Mouse (Mus musculus) urinary bladder, postnatal 4 days (tissue): Measurements from ENCODE around the gene Lrrc42.

ENCODE experiments used
- DNase-seq, 2 experiments: peaks; one replicate each; pipeline ENCODE4 v3.0.0; 2021 to 2022; ENCODE audit warnings: low spot score in 2 of 2

Gene Lrrc42

DNA sequence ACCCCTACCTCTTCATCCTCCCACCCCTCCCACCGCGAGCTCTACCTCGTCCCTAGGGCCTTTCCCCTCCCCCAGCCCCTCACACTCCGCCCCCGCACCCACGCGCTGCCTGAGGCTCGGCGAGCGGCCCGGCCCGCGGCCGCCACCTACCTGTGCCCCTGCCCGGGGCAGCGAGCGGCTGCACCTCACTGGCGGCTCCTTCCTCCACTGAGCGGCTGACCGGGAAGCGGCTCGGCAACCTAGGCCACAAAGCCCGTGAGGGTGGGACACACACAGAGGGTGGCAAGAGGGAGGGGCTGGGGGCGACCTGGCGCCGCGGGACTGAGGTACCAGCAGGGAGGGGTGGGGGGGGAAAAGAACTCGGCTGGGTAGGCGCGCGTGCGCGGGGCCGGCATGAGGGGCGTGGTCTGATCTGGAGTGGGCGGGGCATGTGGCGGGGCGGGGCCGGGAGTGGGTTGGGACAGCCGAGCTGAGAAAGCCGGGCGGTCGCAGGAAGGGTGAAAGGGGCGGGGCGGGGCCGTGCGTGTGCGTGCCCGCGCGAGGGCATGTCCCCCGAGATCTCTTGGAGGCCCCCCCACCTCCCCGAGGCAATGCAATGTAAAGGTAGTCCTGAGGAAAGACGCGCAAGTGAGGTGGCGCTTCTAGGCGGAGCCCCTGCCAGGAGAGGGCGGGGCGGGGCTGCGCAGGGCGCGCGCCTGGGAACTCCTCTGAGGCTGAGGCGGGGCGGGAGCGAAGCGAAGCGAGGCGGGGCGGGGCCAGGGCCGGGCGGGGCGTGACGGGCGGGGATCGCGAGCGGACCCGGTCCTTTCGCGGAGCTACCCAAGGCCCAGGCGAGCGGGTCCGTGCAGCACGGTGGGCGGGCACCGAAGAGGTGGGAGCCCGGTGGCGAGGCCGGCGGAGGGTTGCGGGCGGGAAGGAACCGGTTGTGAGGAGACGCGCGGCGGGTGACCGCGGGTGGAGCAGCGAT, at the start of gene Lrrc42, which contains the start of gene Hspb11:
TSS of gene Lrrc42 (minus strand) at position 408 of the 967 bp plus-strand sequence.
TSS of gene Hspb11 (plus strand) at position 469 of the 967 bp plus-strand sequence.
- DNase-seq, result peak; percentile 94 to 97

DNA sequence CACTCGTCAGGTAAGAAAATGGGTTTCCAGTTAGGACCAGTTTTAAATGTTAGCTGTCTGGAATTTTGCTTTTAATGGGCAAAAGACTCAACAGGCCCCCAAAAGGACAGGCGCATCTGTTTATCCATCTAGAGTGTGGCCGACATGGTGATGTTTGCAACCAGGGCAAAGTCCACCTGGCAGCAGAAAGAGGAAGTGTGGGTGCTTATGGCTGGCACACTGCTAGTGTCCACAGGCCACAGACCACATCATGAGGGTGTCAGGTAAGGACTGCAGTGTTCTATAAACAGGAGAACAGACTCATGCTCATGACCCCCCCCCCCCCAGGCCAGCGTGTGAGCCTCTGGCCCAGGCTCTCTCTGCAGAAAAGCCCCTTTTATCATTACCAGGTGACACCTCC, 49.5 kb upstream of the Lrrc42 start:
- no peak for DNase-seq

DNA sequence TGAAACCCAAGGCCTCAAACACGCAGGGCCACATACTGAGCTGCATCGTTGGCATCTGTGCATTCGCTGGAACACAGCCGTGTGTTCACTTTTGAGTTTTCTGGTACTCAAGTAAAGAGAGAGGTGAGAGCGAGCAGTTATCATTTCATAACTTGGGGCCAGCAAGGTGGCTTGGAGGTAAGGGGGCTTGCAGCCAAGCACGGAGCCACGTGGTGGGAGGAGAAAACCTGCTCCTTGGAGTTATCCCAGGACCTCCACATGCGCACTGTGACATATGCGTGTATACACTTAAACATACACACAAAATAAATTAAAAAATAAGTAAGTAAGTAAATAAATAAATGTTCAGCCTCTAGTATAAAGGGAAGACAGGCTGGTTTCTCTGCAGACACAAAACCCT, 48.9 kb upstream of the Lrrc42 start:
- DNase-seq, result no peak

DNA sequence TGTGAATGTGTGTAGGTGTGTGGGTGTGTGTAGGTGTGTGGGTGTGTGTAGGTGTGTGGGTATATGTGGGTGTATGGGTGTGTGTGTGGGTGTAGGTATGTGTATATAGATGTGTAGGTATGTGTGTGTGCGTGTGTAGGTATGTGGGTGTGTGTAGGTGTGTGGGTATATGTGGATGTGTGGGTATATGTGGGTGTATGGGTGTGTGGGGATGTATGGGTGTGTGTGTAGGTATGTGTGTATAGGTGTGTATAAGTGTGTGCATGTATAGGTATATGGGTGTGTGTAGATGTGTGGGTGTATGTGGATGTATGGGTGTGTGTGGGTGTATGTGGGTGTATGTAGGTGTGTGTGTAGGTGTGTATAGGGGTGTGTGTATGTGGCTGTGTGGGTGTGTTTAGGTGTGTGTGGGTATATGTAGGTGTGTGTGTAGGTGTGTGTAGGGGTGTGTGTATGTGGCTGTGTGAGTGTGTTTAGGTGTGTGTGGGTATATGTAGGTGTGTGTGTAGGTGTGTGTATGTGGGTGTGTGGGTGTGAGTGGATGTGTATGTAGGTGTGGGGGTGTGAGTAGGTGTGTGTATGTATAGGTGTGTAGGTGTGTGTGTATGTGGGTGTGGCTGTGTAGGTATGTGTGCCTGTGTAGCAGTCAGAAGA, 47.7 kb upstream of the Lrrc42 start:
- no peak for DNase-seq

DNA sequence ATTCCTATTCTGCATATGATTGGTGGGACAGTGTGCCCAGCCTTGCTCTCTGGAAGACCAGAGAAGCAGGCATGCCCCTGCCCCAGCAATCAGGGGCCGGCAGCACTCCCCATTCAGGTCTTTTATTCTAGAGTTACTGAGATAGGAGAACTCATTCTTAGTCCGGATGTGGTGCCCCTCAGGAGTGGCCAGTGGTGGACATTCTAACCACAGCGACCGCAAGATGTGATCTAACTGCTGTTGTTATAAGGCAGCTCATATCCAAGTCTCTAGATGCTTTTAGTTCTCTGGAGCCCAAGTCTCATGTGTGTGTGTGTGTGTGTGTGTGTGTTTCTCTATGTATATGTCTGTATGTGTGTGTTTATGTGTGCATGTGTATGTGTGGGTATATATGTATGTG, 47.0 kb upstream of the Lrrc42 start:
- no peak for DNase-seq

DNA sequence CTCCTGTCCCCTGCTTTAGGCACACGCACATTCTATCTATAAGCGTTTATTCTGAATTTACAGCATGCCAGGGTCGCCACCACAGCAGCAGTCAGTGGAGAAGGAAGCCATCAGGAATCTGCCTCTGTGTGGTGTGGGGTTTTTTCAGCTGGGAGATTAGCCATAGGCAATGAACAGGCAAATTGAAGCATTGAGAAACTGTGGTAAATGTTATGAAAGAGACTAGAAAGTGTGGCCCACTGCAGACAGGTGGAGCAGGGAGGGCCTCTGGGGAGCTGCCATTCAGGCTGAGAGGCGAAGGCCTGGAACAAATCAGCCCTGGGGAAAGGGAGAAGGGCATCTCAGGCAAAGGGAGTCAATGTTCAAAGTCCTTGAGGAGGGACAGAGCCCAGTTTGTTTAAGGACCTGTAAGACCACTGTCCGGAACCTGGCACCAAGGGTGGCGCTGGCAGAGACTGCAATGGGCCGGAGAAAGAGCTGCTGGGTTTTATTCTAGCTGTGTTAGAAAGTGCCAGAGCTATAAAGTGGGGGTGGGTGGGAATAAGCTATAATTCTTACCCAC, 46.5 kb upstream of the Lrrc42 start:
- DNase-seq, result no peak

DNA sequence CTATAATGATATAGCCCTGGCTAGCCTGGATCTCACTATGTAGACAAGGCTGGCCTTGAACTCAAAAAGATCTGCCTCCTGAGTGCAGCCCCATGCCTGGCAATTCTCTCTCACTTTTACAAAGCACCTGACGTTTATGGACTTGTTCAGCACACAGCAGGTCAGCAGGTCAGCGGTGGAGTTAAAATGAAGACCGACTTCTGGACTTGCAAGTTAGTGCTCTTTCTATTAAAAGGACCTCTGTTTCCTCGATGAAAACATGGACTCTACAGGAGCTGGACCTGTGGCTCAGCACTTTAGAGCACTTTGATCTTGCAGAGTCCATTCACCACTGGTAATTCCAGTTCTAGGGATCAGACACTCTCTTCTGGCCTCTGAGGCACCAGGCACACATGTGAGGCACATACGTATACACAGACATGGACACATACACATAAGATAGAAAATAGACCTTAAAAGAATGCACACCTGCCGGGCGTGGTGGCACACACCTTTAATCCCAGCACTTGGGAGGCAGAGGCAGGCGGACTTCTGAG, 44.8 kb upstream of the Lrrc42 start:
- DNase-seq, result no peak

DNA sequence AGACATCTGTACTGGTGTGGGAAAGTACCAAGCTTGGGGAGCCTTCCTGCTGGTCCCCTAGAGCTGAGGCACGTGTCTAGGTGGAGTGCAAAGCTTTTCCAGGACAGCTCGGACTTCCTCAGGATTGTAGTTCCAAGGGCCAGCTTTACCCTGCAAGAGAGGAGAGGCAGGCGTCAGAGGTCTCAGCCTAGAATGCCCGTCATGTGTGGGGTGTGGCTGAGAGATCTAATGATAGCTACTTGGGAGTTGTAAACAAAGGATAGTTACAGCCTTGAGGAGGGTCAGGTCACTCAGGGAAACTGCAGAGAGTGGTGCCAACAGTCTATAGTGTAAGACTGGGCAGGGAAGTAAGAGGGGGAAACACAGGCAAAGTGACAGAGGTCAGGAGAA, 38.9 kb upstream of the Lrrc42 start:
- no peak for DNase-seq

DNA sequence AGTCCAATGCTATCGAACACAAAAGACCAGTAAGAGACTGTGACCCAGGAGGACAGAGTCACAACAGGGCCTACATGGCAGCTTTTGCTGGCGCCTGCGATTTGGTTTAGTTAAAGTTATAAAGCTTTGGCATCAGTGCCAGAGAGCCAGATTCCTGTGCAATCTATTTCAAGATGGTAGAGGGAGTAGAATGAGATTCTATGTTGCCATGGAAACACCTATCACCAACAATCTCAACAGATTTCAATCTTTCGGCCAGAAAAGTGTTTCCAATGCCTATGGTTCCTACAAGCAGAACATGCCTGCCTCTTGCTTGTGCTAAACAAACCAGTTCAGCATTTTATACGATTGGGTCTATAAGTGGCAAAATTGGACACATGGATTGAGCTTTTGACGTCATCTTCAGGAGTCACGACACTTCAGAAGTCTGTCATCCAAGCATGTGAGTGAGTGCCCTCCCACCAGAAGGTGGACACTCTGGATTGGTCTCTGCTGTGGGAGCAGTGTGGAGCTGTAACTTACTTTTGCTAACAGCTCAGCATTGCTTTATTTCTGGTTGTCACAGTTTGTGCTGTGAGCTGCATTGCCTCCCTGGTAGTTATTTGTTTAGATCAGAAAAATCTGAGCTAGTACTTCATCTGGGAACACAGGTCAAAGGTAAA, 38.4 kb upstream of the Lrrc42 start:
- no peak for DNase-seq

DNA sequence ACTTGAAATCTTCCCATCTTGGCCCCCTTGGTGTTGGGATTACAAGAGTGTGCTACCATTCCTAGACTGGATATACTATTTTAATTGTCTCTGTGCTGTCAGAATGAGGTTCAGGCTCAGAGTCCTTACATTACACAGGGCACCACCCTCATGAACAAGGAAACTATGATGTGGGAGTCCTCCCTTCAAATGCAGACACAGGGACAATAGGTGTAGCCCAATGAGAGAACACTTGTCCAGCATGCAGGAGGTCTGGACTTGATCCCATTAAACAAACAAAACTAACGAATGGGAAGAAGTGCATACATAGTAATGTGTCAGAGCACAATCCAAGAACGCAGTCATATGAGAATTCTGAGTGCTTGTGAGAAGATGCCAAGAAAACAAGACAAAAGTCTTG, 34.2 kb upstream of the Lrrc42 start:
- no peak for DNase-seq

DNA sequence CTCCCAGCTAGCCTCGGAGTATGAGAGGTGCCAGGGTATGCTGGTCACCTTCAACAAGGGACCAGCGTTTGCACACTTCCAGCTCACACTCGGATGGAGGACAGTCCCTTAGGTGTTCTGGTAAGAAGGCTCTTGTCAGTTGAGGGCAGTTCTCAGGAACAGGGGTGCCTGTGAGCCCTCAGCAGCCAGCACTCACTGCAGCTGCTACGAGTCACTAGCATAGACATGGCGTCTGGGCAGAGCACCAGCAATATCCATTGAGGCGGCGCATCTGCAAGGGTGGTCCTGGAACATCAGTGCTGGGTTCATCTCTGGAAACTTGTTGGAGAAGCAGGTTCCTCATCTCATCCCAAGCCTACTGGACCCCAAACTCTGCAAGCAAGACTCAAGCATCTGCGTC, 33.1 kb upstream of the Lrrc42 start:
- DNase-seq, result no peak

DNA sequence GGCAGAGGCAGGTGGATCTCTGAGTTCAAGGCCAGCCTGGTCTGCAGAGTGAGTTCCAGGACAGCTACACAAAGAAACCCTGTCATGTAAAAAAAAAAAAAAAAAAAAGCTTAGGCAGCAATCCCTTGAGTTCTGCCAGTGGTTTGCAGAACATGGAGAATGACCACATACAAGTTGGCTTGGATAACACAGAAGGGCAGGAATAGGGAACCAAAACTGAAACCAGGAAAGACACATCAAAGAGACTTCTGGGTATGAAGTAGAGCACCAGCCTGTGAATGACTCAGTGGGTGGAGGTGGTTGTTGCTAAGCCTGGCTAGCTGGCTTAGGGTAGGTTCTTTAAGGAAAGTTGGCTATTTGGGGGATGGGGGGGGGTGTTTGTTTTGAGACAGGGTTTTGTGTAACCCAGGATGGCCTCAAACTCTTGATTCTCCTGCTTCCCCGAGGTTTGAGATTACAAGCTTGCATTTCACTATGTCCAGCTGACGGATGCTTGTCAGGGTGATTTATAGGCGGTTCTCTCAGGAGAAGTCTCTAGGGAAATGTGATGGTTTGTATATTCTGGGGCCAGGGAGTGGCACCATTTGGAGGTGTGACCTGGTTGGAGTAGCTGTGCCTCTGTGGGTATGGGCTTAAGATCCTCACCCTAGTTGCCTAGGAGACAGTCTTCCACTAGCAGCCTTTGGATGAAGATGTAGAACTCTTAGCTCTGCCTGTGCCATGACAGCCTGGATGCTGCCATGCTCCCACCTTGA, 32.3 kb upstream of the Lrrc42 start:
- DNase-seq, result no peak

DNA sequence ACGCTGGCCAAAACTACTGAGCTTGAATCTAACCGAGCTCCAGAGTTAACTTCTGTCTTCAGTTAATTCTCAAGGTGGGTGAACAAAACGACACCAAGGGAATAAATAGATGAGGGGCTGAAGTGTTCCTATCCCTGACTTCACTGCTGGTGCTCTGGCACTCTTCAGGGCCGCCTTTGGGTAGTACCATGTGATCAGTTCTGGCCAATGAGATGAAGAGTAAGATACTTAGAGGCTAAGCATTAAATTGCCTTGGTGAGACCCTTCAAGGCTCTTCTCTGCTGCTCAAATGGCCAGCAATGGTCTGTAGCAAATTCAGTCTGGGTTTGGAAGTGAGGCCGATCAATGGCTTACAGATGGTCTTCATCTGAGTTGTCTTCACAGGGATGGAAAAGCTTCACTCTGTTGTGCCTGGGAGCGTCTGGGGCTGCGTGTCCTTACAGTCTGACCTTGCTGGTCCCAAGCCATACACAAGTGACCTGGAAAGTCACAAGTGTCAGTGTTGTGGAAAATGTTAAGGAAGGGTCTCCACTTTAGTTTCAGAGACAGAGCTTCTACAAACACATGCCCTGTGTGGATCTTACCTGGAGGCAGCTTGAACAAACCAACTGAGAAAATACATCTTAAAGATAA, 27.6 kb upstream of the Lrrc42 start:
- DNase-seq, result no peak

DNA sequence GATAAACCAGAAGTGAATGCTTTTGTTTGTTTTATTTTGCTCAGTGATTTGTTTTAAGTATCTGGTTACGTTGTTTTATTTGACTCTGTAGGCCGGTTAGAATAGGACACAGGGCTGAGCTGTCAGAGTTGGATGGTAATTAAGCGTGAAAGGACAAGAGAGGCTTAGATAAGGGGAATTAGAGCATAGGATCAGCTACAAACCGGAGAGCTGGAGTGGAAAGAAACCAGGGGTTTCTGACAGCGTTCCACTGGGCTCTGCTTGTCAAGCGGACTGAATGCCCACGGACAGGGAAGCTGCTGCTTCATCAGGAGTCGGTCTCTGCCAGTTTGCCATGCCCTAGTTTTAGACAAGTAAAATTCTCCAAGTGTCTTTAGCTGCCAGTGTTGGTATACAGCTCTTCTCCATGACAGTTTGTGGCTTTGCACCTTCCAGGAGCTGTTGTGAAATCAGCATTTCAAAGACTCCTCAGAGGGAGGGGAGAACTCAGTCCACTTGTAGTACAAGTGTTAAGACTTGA, 24.9 kb upstream of the Lrrc42 start:
- DNase-seq, result no peak

DNA sequence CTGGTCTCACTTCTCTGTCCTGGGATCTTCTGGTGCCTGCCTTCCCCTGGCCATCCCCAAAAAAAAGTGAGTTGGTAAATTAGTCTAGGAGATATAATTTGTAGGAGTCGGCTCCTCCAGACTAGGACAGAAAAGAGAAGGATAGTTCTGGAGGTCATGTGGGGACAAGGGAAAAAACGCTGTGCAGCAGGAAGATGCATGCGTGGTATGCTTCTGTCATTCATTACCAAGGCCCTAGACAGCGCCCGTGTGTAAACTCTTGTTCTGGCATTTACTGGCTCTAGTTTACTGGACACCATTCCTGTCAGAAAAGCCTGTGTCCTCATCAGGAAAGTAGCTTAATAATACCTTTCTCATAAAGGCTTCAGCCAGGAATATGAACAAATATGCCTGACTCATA, 21.2 kb upstream of the Lrrc42 start:
- no peak for DNase-seq

DNA sequence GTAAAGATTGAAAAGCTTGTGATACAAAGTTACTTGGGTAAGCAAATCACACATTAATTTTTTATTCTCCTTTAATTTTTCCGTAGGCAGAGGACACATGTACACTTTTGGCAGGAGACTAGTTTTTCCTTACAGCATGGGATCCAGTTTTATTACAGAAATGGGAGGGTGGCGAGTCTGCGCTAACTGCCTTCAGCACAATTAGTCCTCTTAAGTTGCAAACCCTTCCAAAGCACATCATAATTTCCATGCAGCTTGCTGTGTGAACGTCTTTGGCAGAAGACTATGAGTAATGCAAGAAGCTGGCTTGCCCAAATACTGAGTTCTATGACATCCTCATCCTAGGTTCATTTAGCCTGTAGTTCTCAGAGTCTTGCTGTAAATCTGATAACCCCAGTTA, 20.4 kb upstream of the Lrrc42 start:
- DNase-seq, result no peak

DNA sequence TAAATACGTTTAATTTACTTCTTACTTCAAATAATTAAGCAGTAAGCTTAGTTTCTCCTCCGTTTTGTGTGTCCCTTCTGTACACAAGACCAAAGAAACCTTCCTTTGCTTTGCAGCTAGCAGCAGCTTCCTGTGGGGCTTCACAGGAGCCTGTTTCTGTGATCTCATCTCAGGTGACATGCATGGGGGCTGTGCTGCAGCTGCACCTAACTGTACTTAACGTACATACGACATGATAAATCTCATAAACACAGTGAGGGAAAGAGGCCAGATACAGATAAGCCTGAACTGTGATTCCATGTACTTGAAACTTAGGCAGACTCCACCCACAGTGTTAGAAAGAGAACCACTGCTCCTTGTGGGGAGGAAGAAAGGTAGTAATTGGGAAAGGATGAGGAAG, 6.7 kb upstream of the Lrrc42 start:
- no peak for DNase-seq

DNA sequence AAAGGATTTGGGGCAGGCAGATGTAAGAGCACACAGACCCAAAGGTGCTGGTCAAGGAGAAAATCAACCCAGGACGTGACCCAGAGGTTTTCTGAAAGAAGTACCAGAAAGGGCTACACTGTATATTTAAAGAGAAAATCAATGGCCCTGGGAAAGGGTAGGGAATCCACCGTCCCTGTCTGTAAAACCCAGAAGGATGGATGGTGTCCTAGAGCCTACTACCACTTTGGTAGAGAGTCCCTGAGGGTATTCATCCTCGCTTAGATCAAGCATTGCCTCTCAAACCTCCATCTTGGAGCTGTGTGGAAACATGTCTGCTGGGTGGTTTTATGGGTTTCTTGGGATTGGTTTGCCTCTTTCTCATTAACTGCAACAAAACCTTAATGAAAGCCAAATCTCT, 1.1 kb upstream of the Lrrc42 start:
- no peak for DNase-seq

DNA sequence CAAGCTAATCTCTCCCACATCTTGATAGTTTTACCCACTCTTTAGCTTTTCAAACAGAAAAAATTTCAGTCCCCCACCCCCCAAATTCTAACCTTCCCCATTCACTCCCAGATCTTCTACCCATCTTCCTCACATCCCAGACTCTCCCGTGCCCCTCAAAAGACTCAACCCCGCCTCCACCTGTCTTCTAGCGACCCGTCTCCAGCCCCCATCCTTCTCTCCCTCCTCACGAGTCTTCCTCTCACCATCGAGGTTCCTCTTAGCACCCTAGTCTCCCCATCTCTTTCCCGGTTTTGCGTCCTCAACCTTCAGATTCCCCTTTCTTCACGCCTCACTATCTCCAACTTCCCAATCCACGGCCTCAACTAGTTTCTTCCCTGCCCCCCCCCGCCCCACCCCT, 810 bp downstream of the Lrrc42 start:
- DNase-seq, result no peak

DNA sequence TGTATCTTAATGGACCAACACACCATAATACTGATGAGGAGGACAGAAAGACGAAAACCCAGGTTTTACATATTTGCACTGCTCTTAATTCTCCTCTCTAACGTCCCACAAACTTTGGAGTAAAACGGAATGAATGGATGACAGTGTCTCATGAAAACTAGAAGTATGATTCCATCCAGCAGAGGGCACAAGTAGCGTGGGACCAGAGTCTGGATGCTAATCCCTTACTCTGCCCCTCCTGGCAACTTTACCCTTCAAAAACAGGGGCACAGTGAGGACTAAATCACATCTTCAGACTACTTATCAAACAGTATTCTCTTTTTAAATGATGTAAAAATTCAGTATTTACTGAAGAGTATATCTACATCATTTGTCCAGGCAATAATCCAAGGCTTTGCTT, 2.8 kb downstream of the Lrrc42 start:
- no peak for DNase-seq

DNA sequence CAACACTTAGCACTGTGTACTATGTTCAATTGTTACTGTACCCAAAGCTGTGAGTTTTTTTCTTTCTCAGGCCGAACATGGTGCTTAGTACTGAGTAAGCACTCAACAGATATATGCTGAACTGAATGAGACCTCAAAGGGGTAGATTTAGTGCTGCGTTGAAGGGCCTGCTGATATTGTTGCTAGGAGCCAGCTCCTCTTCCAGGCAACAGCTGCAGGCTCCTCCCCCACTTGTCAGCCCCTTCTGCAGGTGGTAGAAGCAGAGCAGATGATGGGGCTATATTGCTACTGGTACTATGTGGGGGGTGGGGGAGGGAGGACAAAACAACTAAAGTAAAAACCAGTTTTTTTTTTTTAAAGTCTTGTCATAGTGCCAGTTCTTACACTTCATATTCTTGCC, 3.9 kb downstream of the Lrrc42 start:
- DNase-seq, result no peak
